Mouse (Mus musculus) limb, embryonic 14.5 days (tissue): Measurements from ENCODE around the gene 4931429L15Rik. TPM values are rescaled to one million over a fixed set of nuclear protein-coding genes. Genes with fewer than 3 reads are reported as not detected.

Source experiments
- ATAC-seq: fragments of 200-750 bp; cut with Nextera tagmentation; 2 replicates; pipeline ENCODE4 v1.8.0; 2017; ENCODE audit warnings: low read depth, moderate number of reproducible peaks, moderate TSS enrichment; ENCODE audit not compliant: low FRiP score
- DNase-seq: peaks from one replicate; pipeline ENCODE4 v3.0.0-alpha.2; 2015; ENCODE audit warnings: low spot score
- H3K27ac ChIP-seq: fragments of 300-500 bp; sonication (generic); replicated peaks from 2 replicates; pipeline ENCODE4 v1.5.1; 2014; ENCODE audit warnings: low read depth, mild to moderate bottlenecking, low read length, moderate library complexity, mixed read lengths
- H3K27me3 ChIP-seq: fragments of 300-500 bp; sonication (generic); 2 replicates; pipeline ENCODE4 v1.6.1; 2014; ENCODE audit warnings: low read length, mixed read lengths; ENCODE audit not compliant: control insufficient read depth, insufficient read depth
- H3K36me3 ChIP-seq: fragments of 300-500 bp; sonication (generic); 2 replicates; pipeline ENCODE4 v1.6.1; 2014; ENCODE audit warnings: mild to moderate bottlenecking, low read length, moderate library complexity, mixed read lengths; ENCODE audit not compliant: control insufficient read depth, insufficient read depth
- H3K4me1 ChIP-seq: fragments of 300-500 bp; sonication (generic); 2 replicates; pipeline ENCODE4 v1.6.1; 2014; ENCODE audit warnings: antibody characterized with exemption, low read length, mixed read lengths; ENCODE audit not compliant: control insufficient read depth, insufficient read depth
- H3K4me2 ChIP-seq: fragments of 300-500 bp; sonication (generic); replicated peaks from 2 replicates; pipeline ENCODE4 v1.6.1; 2014; ENCODE audit warnings: low read depth, mild to moderate bottlenecking, low read length, moderate library complexity; ENCODE audit not compliant: severe bottlenecking
- H3K4me3 ChIP-seq: fragments of 300-500 bp; sonication (generic); replicated peaks from 2 replicates; pipeline ENCODE4 v1.5.1; 2014; ENCODE audit warnings: low read length
- H3K9ac ChIP-seq: fragments of 300-500 bp; sonication (generic); 2 replicates; pipeline ENCODE4 v1.6.1; 2014; ENCODE audit warnings: mild to moderate bottlenecking, low read depth, low read length, moderate library complexity; ENCODE audit not compliant: severe bottlenecking
- H3K9me3 ChIP-seq: fragments of 300-500 bp; sonication (generic); 2 replicates; pipeline ENCODE4 v1.6.1; 2016; ENCODE audit warnings: low read length; ENCODE audit not compliant: control insufficient read depth
- POLR2A ChIP-seq: fragments of 200-500 bp; IDR thresholded peaks from 2 replicates; pipeline ENCODE4 v1.8.0; 2012; ENCODE audit warnings: inconsistent platforms, mild to moderate bottlenecking, moderate library complexity, borderline replicate concordance; ENCODE audit not compliant: insufficient read depth, insufficient read length; ENCODE audit errors: extremely low read depth
- WGBS: fragments of 180-500 bp; shearing (Covaris S2); extraction: QIAGEN DNeasy Blood & Tissue Kit; methylation state at CpG from one replicate; pipeline ENCODE4 v1.1.7; 2014; 5-methylcytosine and 5-hydroxymethylcytosine counted together
- polyA plus RNA-seq, 2 experiments: library from polyadenylated mRNA; depleted of rRNA in 1 of 2; stranded (reverse) in 1 of 2; unstranded in 1 of 2; fragments of >200 nt; fragmentation: Nextera tagmentation in 1 of 2; extraction: Ambion mirVana in 1 of 2; gene quantifications; 2 replicates each; pipeline versions ENCODE4 v1.2.1 to v1.2.3; 2012 to 2014

The 4931429L15Rik gene
- polyA plus RNA-seq, 2 experiments: not detected

DNA sequence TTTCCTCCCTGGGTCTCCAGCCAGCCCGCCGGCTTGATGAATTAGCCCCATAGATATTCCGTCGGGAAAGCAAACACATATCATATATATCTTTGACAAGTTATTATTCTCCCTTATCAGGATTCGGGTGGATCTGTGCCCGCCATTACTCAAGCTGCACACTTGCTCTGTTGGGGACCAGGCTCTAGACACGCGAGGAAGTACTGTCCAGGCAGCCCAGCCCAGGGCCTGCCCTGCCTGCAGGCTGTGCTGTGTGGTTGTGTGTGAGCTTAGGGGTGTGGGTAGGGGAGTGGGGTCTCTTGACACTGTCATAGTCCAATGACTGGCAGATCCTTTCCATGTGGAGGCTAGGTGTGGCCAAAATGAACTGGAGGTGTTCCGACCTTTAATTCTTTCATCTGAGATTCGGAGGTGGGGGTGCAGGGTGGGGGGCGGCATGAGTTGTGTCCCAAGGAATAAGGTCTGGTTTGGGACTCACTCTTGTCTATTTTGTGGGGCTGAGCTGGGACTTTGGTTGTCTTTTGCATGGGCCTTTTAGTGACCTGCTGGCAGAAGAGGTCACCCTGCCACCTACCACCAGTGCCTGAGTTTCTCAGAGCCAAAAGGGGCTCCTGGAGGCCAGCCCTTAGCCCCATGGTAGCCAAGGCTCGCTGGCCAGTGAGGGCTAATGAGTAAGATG is 33.0 kb upstream of the 4931429L15Rik start:
- WGBS: 49% methylated on average over 12 of the region's 12 CpGs
- Histone ChIP-seq H3K27me3 (no peaks in the 10 kb centered on the region), H3K4me2 (no peak overlapping the region), H3K4me3 (no peak overlapping the region), H3K36me3 (no peaks in the 10 kb centered on the region), H3K9ac (no peak overlapping the region), H3K27ac (no peak overlapping the region), H3K4me1 (peaks cover 8% of the 10 kb centered on the region; the same call in 1 of the 2 replicates), H3K9me3 (no peaks in the 10 kb centered on the region)
- no peak for ATAC-seq
- DNase-seq: no peak
- no peak for TF ChIP-seq POLR2A

GRCm38 (mm10) chr9:46350451-46350981 is 30.7 kb upstream of the 4931429L15Rik start:
- Histone ChIP-seq H3K4me2 (no peak overlapping the region), H3K9me3 (no peaks in the 10 kb centered on the region), H3K27ac (no peak overlapping the region), H3K4me1 (peaks cover 8% of the 10 kb centered on the region; the same call in 1 of the 2 replicates), H3K9ac (no peak overlapping the region), H3K36me3 (no peaks in the 10 kb centered on the region), H3K4me3 (no peak overlapping the region), H3K27me3 (no peaks in the 10 kb centered on the region)
- no peak for ATAC-seq
- DNase-seq: no peak
- TF ChIP-seq POLR2A: no peak
- WGBS: 24% methylated on average over 9 of the region's 9 CpGs

DNA sequence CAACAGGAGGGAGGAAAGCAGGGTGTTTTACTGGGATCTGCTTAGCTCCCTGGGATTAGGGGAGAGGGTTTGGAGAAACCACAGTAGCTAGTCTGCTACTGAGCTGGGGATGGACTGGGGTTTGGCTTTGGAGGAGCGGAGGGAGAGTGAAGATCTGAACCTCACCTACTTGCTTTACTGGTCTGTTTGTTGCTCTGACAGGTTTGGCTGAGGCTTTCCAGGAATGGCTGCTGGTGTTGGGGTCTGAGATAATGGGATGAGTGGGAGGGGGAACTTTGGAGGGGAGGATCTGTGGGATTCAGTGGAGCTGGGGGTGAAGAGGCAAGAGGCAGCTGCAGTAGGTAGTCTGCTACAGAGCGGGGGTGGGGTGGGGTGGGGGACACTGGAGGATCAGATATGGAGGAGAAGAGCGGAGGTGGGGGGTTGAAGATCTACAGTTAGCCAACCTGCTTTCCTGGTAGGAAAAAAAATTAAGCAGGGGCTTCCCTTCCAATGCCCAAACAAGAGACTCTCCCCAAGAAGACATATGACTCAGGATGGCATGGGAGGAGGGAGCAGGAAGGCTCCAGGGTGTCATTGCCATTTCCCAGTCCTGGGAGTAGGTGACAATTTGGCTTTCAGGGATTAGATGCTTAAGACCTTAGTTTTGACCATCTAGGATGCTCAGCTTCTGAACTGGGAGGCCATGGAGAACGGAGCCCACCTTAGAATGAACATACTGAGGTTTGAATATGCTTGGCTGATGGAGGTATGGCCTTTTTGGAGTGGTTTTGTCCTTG is 26.3 kb upstream of the 4931429L15Rik start:
- ATAC-seq: no peak
- Histone ChIP-seq H3K27me3 (no peaks in the 10 kb centered on the region), H3K9ac (no peak overlapping the region), H3K4me3 (no peak overlapping the region), H3K36me3 (no peaks in the 10 kb centered on the region), H3K4me2 (no peak overlapping the region), H3K4me1 (peaks cover 8% of the 10 kb centered on the region; the same call in 1 of the 2 replicates), H3K9me3 (no peaks in the 10 kb centered on the region), H3K27ac (no peak overlapping the region)
- peak; percentile 1 for DNase-seq
- TF ChIP-seq POLR2A: no peak
- 81% methylated on average over 4 of the region's 4 CpGs for WGBS

- no peaks in the 10 kb centered on the region for H3K36me3 ChIP-seq
- DNase-seq (no peak), ATAC-seq (no peak)
- H3K9ac ChIP-seq: no peak overlapping the region
- 0 out of 2 replicates have a peak, but pooled peaks cover 9% of the 10 kb centered on the region for H3K27me3 ChIP-seq
- H3K4me1 ChIP-seq: no peaks in the 10 kb centered on the region
- no peaks in the 10 kb centered on the region for H3K9me3 ChIP-seq
- H3K4me3 ChIP-seq: no peak overlapping the region
- 80% methylated on average over 4 of the region's 4 CpGs for WGBS
- H3K27ac ChIP-seq: no peak overlapping the region
- no peak overlapping the region for H3K4me2 ChIP-seq
- no peak for TF ChIP-seq POLR2A
These were observed 19.4 kb upstream of the 4931429L15Rik start for GRCm38 (mm10) chr9:46339051-46339652.

DNA sequence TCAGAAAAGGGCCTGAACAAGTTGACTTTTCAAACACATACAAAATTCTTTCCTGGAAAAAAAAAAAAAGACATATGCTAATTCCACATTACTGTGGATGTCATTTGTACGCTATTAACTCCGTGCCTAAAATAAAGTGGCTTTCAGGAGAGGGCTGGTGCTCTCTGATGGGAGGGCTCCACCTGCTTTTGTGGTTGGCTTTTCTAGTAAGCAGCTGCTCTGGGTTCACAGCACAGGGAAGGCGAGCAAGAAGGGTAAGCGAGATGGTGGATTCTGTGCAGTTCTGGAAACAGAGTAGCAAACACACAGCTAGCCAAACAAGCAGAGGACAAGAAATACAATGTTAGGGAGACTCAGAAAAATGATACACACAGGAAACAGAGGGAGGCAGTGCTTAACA is 18.6 kb upstream of the 4931429L15Rik start:
- no peaks in the 10 kb centered on the region for H3K36me3 ChIP-seq
- no peak overlapping the region for H3K27ac ChIP-seq
- 0 out of 2 replicates have a peak, but pooled peaks cover 9% of the 10 kb centered on the region for H3K27me3 ChIP-seq
- no peak for TF ChIP-seq POLR2A
- DNase-seq: no peak
- 39% methylated on average over 4 of the region's 4 CpGs for WGBS
- H3K9ac ChIP-seq: no peak overlapping the region
- H3K9me3 ChIP-seq: no peaks in the 10 kb centered on the region
- H3K4me3 ChIP-seq: no peak overlapping the region
- no peaks in the 10 kb centered on the region for H3K4me1 ChIP-seq
- no peak overlapping the region for H3K4me2 ChIP-seq
- no peak for ATAC-seq
